Mouse (Mus musculus): ENCODE measurements around the gene Ripor1. TPM values are rescaled to one million over a fixed set of nuclear protein-coding genes. Genes with fewer than 3 reads are reported as not detected.
"Not testable (repeated sequence)": the region's sequence is repeated elsewhere in the genome, so short reads cannot be mapped to it uniquely, and the experiment has no call there.

Ripor1 gene
- polyA plus RNA-seq (2014; fragmentation: Nextera tagmentation; extraction: Ambion mirVana): 31.4 and 33.0 TPM in 2 replicates

DNA sequence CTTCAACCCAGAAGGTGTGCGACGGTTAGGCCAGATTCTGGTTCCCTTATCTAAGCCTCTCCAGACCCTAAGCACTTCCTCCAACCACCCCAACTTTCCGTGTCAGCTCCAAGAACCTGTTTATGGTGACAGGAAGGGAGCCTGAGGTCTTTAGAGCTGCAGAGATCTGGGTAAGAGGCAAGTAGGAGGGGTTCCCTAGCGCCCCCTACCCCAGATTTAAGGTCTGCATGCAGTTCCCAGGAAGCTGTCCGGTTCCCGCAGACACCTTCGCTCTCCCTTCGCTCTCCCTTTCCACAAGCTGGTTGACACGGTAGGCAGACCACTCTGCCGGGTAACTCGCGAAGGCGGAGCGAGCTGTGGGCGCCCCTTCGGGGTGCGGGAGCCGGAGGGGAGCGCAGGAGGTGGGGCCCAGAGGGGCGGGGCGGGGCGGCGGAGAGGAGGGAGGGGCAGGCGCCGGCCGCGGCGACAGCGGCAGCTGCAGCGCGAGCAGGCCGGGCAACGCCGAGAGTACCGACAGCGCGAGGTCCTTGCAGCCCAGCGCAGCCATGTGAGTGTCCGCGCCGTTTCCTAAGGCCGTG is at the start of gene Ripor1:
Ripor1 (plus strand) TSS at position 452 of the 578 bp plus-strand sequence.
- Histone ChIP-seq H3K9me3 (ENCODE audit: control insufficient read depth, low read length) (no peaks in the 10 kb centered on the region), H3K9ac (ENCODE audit: low read depth, low read length) (peak within 1 kb of the TSS; percentile 74), H3K27me3 (replicated peaks; ENCODE audit: control insufficient read depth, insufficient read depth, low read length) (no peaks in the 10 kb centered on the region), H3K4me3 (ENCODE audit: low read depth, low read length) (peak within 1 kb of the TSS; percentile 63), H3K4me2 (peak within 1 kb of the TSS; percentile 97), H3K36me3 (ENCODE audit: control insufficient read depth, insufficient read depth, low read length) (no peaks in the 10 kb centered on the region), H3K4me1 (replicated peaks; ENCODE audit: control insufficient read depth, insufficient read depth, low read length) (peaks cover 33% of the 10 kb centered on the region), H3K27ac (ENCODE audit: low read depth, low read length) (peak within 1 kb of the TSS; percentile 69)
- under 1% methylated on average over 38 of the region's 42 CpGs for WGBS
- peak; percentile 76 for ATAC-seq (replicated peaks; ENCODE audit: low FRiP score)
- peak; percentile 86 for DNase-seq (ENCODE audit: low spot score)

GRCm38 (mm10) chr8:105562863-105563262 is 42.2 kb upstream of the Ripor1 start:
- Histone ChIP-seq H3K4me1 (replicated peaks; ENCODE audit: control insufficient read depth, insufficient read depth, low read length) (peaks cover 8% of the 10 kb centered on the region), H3K4me3 (ENCODE audit: low read depth, low read length) (no peak overlapping the region), H3K4me2 (no peak overlapping the region), H3K27me3 (replicated peaks; ENCODE audit: control insufficient read depth, insufficient read depth, low read length) (peaks cover 2% of the 10 kb centered on the region; the same call in 1 of the 2 replicates), H3K36me3 (ENCODE audit: control insufficient read depth, insufficient read depth, low read length) (peaks cover 2% of the 10 kb centered on the region; the same call in 1 of the 2 replicates), H3K9ac (ENCODE audit: low read depth, low read length) (no peak overlapping the region), H3K27ac (ENCODE audit: low read depth, low read length) (no peak overlapping the region), H3K9me3 (ENCODE audit: control insufficient read depth, low read length) (no peaks in the 10 kb centered on the region)
- DNase-seq (ENCODE audit: low spot score): no peak
- WGBS: 87% methylated on average over 3 of the region's 3 CpGs
- ATAC-seq (replicated peaks; ENCODE audit: low FRiP score): no peak

GRCm38 (mm10) chr8:105563871-105564270 is 41.2 kb upstream of the Ripor1 start:
- H3K27ac ChIP-seq (ENCODE audit: low read depth, low read length): no peak overlapping the region
- DNase-seq (ENCODE audit: low spot score) (no peak), ATAC-seq (replicated peaks; ENCODE audit: low FRiP score) (no peak)
- no peak overlapping the region for H3K9ac ChIP-seq (ENCODE audit: low read depth, low read length)
- H3K4me1 ChIP-seq (replicated peaks; ENCODE audit: control insufficient read depth, insufficient read depth, low read length): peaks cover 8% of the 10 kb centered on the region
- H3K4me2 ChIP-seq: no peak overlapping the region
- H3K4me3 ChIP-seq (ENCODE audit: low read depth, low read length): no peak overlapping the region
- no peaks in the 10 kb centered on the region for H3K9me3 ChIP-seq (ENCODE audit: control insufficient read depth, low read length)
- WGBS: 73% methylated on average over 1 of the region's 1 CpGs
- H3K27me3 ChIP-seq (replicated peaks; ENCODE audit: control insufficient read depth, insufficient read depth, low read length): peaks cover 2% of the 10 kb centered on the region; the same call in 1 of the 2 replicates
- H3K36me3 ChIP-seq (ENCODE audit: control insufficient read depth, insufficient read depth, low read length): no peaks in the 10 kb centered on the region

GRCm38 (mm10) chr8:105564573-105565229 is 40.4 kb upstream of the Ripor1 start:
- DNase-seq (ENCODE audit: low spot score); H3K36me3 ChIP-seq (ENCODE audit: control insufficient read depth, insufficient read depth, low read length); H3K9me3 ChIP-seq (ENCODE audit: control insufficient read depth, low read length); ATAC-seq (replicated peaks; ENCODE audit: low FRiP score); H3K27ac ChIP-seq (ENCODE audit: low read depth, low read length); H3K27me3 ChIP-seq (replicated peaks; ENCODE audit: control insufficient read depth, insufficient read depth, low read length); H3K4me1 ChIP-seq (replicated peaks; ENCODE audit: control insufficient read depth, insufficient read depth, low read length): not testable (repeated sequence)
- Histone ChIP-seq H3K9ac (ENCODE audit: low read depth, low read length) (peak overlapping the region; percentile 87), H3K4me3 (ENCODE audit: low read depth, low read length) (peak overlapping the region; percentile 95), H3K4me2 (peak overlapping the region; percentile 90)
- 62% methylated on average over 9 of the region's 9 CpGs for WGBS

- peaks cover 2% of the 10 kb centered on the region; the same call in 1 of the 2 replicates for H3K27me3 ChIP-seq (replicated peaks; ENCODE audit: control insufficient read depth, insufficient read depth, low read length)
- peak; percentile 54 for DNase-seq (ENCODE audit: low spot score)
- peak overlapping the region; percentile 87 for H3K9ac ChIP-seq (ENCODE audit: low read depth, low read length)
- peak; percentile 64 for ATAC-seq (replicated peaks; ENCODE audit: low FRiP score)
- peak overlapping the region; percentile 95 for H3K4me3 ChIP-seq (ENCODE audit: low read depth, low read length)
- under 1% methylated on average over 31 of the region's 31 CpGs for WGBS
- H3K4me2 ChIP-seq: peak overlapping the region; percentile 90
- H3K36me3 ChIP-seq (ENCODE audit: control insufficient read depth, insufficient read depth, low read length): no peaks in the 10 kb centered on the region
- H3K4me1 ChIP-seq (replicated peaks; ENCODE audit: control insufficient read depth, insufficient read depth, low read length): peaks cover 8% of the 10 kb centered on the region
- H3K27ac ChIP-seq (ENCODE audit: low read depth, low read length): peak overlapping the region; percentile 46
- no peaks in the 10 kb centered on the region for H3K9me3 ChIP-seq (ENCODE audit: control insufficient read depth, low read length)
Measured at GRCm38 (mm10) chr8:105565401-105565881, 39.6 kb upstream of the Ripor1 start.

- ATAC-seq (replicated peaks; ENCODE audit: low FRiP score): peak; percentile 99
- no peaks in the 10 kb centered on the region for H3K36me3 ChIP-seq (ENCODE audit: control insufficient read depth, insufficient read depth, low read length)
- peak within 1 kb of the TSS; percentile 87 for H3K9ac ChIP-seq (ENCODE audit: low read depth, low read length)
- H3K4me3 ChIP-seq (ENCODE audit: low read depth, low read length): peak within 1 kb of the TSS; percentile 95
- peak; percentile 96 for DNase-seq (ENCODE audit: low spot score)
- H3K9me3 ChIP-seq (ENCODE audit: control insufficient read depth, low read length): no peaks in the 10 kb centered on the region
- H3K4me2 ChIP-seq: peak within 1 kb of the TSS; percentile 90
- H3K27ac ChIP-seq (ENCODE audit: low read depth, low read length): peak within 1 kb of the TSS; percentile 46
- 3% methylated on average over 53 of the region's 53 CpGs for WGBS
- H3K27me3 ChIP-seq (replicated peaks; ENCODE audit: control insufficient read depth, insufficient read depth, low read length): peaks cover 2% of the 10 kb centered on the region; the same call in 1 of the 2 replicates
- peaks cover 8% of the 10 kb centered on the region for H3K4me1 ChIP-seq (replicated peaks; ENCODE audit: control insufficient read depth, insufficient read depth, low read length)
Measured at GRCm38 (mm10) chr8:105565952-105566702, 38.9 kb upstream of the Ripor1 start, which contains the start of gene Atp6v0d1. Gene Atp6v0d1, minus strand, starts transcription at chr8:105566047.

DNA sequence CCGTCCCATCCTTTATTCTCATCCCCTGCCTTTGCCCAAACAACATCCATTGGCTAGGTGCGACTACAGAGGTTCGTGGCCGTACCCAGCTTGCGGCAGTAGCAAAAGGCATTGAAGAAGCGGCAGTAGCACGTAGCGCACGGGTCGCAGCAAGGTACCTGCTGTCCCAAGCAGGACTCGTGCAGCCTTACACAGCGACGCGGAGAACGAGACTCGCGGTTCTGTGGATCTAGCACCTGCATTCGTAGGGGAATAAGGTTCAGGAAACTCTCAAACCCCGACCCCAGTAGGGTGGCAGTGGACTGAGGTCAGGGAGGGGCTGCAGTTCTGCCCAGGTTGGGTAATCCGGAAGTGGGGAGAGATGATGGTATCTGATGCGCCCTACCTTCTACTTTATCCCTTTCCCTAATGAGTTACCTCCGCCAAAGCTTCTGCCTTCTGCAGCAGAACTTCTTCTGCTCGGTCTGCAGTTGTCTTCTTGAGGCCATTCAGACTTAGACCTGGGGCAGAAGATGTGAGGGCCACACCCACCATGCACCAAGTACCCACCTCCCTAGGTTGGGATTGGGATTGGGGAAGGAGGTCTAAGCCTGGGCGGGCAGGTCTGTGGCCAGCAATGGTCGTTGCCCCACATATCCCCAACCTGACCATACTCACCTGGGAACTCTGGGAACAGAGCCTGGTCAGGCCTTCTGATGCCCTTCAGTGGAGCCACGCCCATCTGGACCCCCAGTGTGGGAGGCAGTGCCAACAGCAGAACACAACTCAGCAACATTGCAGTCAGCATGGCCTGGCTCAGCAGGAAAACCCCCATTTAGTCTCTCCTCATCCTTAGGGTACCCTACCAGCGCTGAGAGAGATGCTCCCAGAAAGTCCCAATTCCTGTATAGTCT is 38.1 kb upstream of the Ripor1 start:
- ATAC-seq (replicated peaks; ENCODE audit: low FRiP score) (0 out of 2 replicates have a peak, but pooled peaks have one; percentile 11), DNase-seq (ENCODE audit: low spot score) (peak; percentile 69)
- peak overlapping the region; percentile 90 for H3K4me2 ChIP-seq
- H3K9ac ChIP-seq (ENCODE audit: low read depth, low read length): peak overlapping the region; percentile 59
- 26% methylated on average over 27 of the region's 27 CpGs for WGBS
- H3K9me3 ChIP-seq (ENCODE audit: control insufficient read depth, low read length): no peaks in the 10 kb centered on the region
- H3K36me3 ChIP-seq (ENCODE audit: control insufficient read depth, insufficient read depth, low read length): no peaks in the 10 kb centered on the region
- peak overlapping the region; percentile 40; the same call in 1 of the 2 replicates for H3K27ac ChIP-seq (ENCODE audit: low read depth, low read length)
- H3K27me3 ChIP-seq (replicated peaks; ENCODE audit: control insufficient read depth, insufficient read depth, low read length): peaks cover 2% of the 10 kb centered on the region; the same call in 1 of the 2 replicates
- H3K4me3 ChIP-seq (ENCODE audit: low read depth, low read length): peak overlapping the region; percentile 95
- H3K4me1 ChIP-seq (replicated peaks; ENCODE audit: control insufficient read depth, insufficient read depth, low read length): peaks cover 8% of the 10 kb centered on the region
